Mouse (Mus musculus) MEL (cell line): Measurements from ENCODE around the gene Rpain. TPM values are rescaled to one million over a fixed set of nuclear protein-coding genes. Genes with fewer than 3 reads are reported as not detected.
A peak's percentile ranks its signal among the peaks of the same experiment; 100 is the strongest.

Experiments
- DNase-seq: peaks from one replicate; pipeline ENCODE4 v3.0.0; 2011; ENCODE audit warnings: low read depth, low spot score
- H3K27ac ChIP-seq: 2 replicates; pipeline ENCODE4 v1.5.1; 2012; ENCODE audit warnings: low read depth, mild to moderate bottlenecking, control low read depth, low read length, moderate library complexity; ENCODE audit not compliant: control insufficient read depth
- H3K27me3 ChIP-seq, 2 experiments: fragments of 150-350 bp in 1 of 2; sonication (generic) in 1 of 2; 2 replicates each; pipeline ENCODE4 v1.6.1; 2012; ENCODE audit warnings: low read length in 2 of 2, mild to moderate bottlenecking in 2 of 2, improper control_type of control experiment in 1 of 2, moderate library complexity in 1 of 2; ENCODE audit not compliant: insufficient read depth in 2 of 2, control insufficient read depth in 1 of 2
- H3K36me3 ChIP-seq, 2 experiments: 2 replicates each; pipeline ENCODE4 v1.6.1; 2012 to 2014; ENCODE audit warnings: low read length in 2 of 2, improper control_type of control experiment in 1 of 2, inconsistent platforms in 1 of 2, mild to moderate bottlenecking in 1 of 2; ENCODE audit not compliant: insufficient read depth in 2 of 2, control insufficient read depth in 1 of 2
- H3K4me1 ChIP-seq, 2 experiments: fragments of 150-350 bp in 1 of 2; sonication (generic) in 1 of 2; 2 replicates each; pipeline ENCODE4 v1.6.1; 2012; ENCODE audit warnings: low read length in 2 of 2, improper control_type of control experiment in 1 of 2, mild to moderate bottlenecking in 1 of 2; ENCODE audit not compliant: insufficient read depth in 2 of 2, control insufficient read depth in 1 of 2
- H3K4me3 ChIP-seq, 2 experiments: fragments of 150-350 bp in 1 of 2; sonication (generic) in 1 of 2; 2 replicates each; pipeline ENCODE4 v1.5.1; 2012; ENCODE audit warnings: low read depth in 2 of 2, low read length in 2 of 2, mild to moderate bottlenecking in 2 of 2, moderate library complexity in 2 of 2, control low read depth in 1 of 2, improper control_type of control experiment in 1 of 2; ENCODE audit not compliant: control insufficient read depth in 1 of 2, insufficient read depth in 1 of 2
- H3K79me2 ChIP-seq: 2 replicates; pipeline ENCODE4 v1.6.1; 2012; ENCODE audit warnings: mild to moderate bottlenecking, low read length, moderate library complexity; ENCODE audit not compliant: control insufficient read depth, poor library complexity, insufficient read depth
- H3K9ac ChIP-seq: 2 replicates; pipeline ENCODE4 v1.6.1; 2012; ENCODE audit warnings: low read depth, mild to moderate bottlenecking, control low read depth, low read length, moderate library complexity; ENCODE audit not compliant: control insufficient read depth, poor library complexity, severe bottlenecking
- H3K9me3 ChIP-seq: fragments of 150-350 bp; sonication (generic); replicated peaks from 2 replicates; pipeline ENCODE4 v1.6.1; 2012; ENCODE audit warnings: mild to moderate bottlenecking, low read length, improper control_type of control experiment, moderate library complexity; ENCODE audit not compliant: insufficient read depth
- CHD2 ChIP-seq: IDR thresholded peaks from 2 replicates; pipeline ENCODE4 v1.6.1; 2011; ENCODE audit warnings: low read length, improper control_type of control experiment
- CTCF ChIP-seq, 3 experiments: IDR thresholded peaks in 2 of 3; conservative IDR thresholded peaks in 1 of 3; 2 replicates each; pipeline ENCODE4 v1.5.1; 2011 to 2012; ENCODE audit warnings: low read length in 3 of 3, low read depth in 2 of 3, mild to moderate bottlenecking in 2 of 3, improper control_type of control experiment in 1 of 3, inconsistent platforms in 1 of 3, mixed read lengths in 1 of 3, moderate library complexity in 1 of 3; ENCODE audit not compliant: control insufficient read depth in 1 of 3, insufficient read depth in 1 of 3, poor library complexity in 1 of 3, severe bottlenecking in 1 of 3
- E2F4 ChIP-seq: IDR thresholded peaks from 2 replicates; pipeline ENCODE4 v1.6.1; 2011; ENCODE audit warnings: low read depth, low read length, improper control_type of control experiment, borderline replicate concordance
- ELF1 ChIP-seq: IDR thresholded peaks from 2 replicates; pipeline ENCODE4 v1.6.1; 2014; ENCODE audit warnings: low read depth, mild to moderate bottlenecking, inconsistent platforms, low read length, improper control_type of control experiment, moderate library complexity
- EP300 ChIP-seq, 2 experiments: IDR thresholded peaks; 2 replicates each; pipeline ENCODE4 v1.6.1; 2011; ENCODE audit warnings: improper control_type of control experiment in 2 of 2, low read length in 2 of 2, low read depth in 1 of 2, mild to moderate bottlenecking in 1 of 2
- HCFC1 ChIP-seq: IDR thresholded peaks from 2 replicates; pipeline ENCODE4 v1.6.1; 2012; ENCODE audit warnings: low read depth, mild to moderate bottlenecking, inconsistent platforms, low read length, improper control_type of control experiment, moderate library complexity
- KAT2A ChIP-seq: conservative IDR thresholded peaks from 2 replicates; pipeline ENCODE4 v1.6.1; 2012; ENCODE audit warnings: low read depth, low read length, improper control_type of control experiment, inconsistent platforms
- MAZ ChIP-seq: IDR thresholded peaks from 2 replicates; pipeline ENCODE4 v1.6.1; 2012; ENCODE audit warnings: low read depth, mild to moderate bottlenecking, inconsistent platforms, low read length, improper control_type of control experiment
- MEF2A ChIP-seq: IDR thresholded peaks from 2 replicates; pipeline ENCODE4 v1.6.1; 2014; ENCODE audit warnings: low read depth, mild to moderate bottlenecking, inconsistent platforms, low read length, improper control_type of control experiment; ENCODE audit not compliant: poor library complexity, insufficient replicate concordance, severe bottlenecking; ENCODE audit errors: extremely low read depth
- MXI1 ChIP-seq: IDR thresholded peaks from 2 replicates; pipeline ENCODE4 v1.6.1; 2011; ENCODE audit warnings: mild to moderate bottlenecking, low read depth, low read length, improper control_type of control experiment
- MYB ChIP-seq: IDR thresholded peaks from 2 replicates; pipeline ENCODE4 v1.6.1; 2011; ENCODE audit warnings: mild to moderate bottlenecking, low read depth, low read length, improper control_type of control experiment
- MYC ChIP-seq: IDR thresholded peaks from 2 replicates; pipeline ENCODE4 v1.6.1; 2011; ENCODE audit warnings: low read depth, mild to moderate bottlenecking, low read length, improper control_type of control experiment, moderate library complexity
- NELFE ChIP-seq: IDR thresholded peaks from 2 replicates; pipeline ENCODE4 v1.6.1; 2011; ENCODE audit warnings: low read depth, low read length, improper control_type of control experiment
- NRF1 ChIP-seq: IDR thresholded peaks from 2 replicates; pipeline ENCODE4 v1.6.1; 2014; ENCODE audit warnings: low read depth, mild to moderate bottlenecking, inconsistent platforms, low read length, improper control_type of control experiment, moderate library complexity; ENCODE audit not compliant: poor library complexity, insufficient read depth, severe bottlenecking
- POLR2A ChIP-seq, 2 experiments: IDR thresholded peaks; 2 replicates each; pipeline ENCODE4 v1.6.1; 2011 to 2012; ENCODE audit warnings: low read length in 2 of 2, mild to moderate bottlenecking in 2 of 2, control low read depth in 1 of 2, improper control_type of control experiment in 1 of 2, low read depth in 1 of 2, moderate library complexity in 1 of 2; ENCODE audit not compliant: control insufficient read depth in 1 of 2, insufficient read depth in 1 of 2, poor library complexity in 1 of 2
- POLR2AphosphoS2 ChIP-seq: IDR thresholded peaks from 2 replicates; pipeline ENCODE4 v1.6.1; 2011; ENCODE audit warnings: low read length, improper control_type of control experiment
- RAD21 ChIP-seq: IDR thresholded peaks from 2 replicates; pipeline ENCODE4 v1.6.1; 2011; ENCODE audit warnings: mild to moderate bottlenecking, low read depth, low read length, improper control_type of control experiment
- SMC3 ChIP-seq: IDR thresholded peaks from 2 replicates; pipeline ENCODE4 v1.6.1; 2011; ENCODE audit warnings: low read depth, low read length, improper control_type of control experiment
- TBP ChIP-seq: IDR thresholded peaks from 2 replicates; pipeline ENCODE4 v1.8.0; 2011; ENCODE audit warnings: low read depth, low read length, improper control_type of control experiment
- TCF12 ChIP-seq: IDR thresholded peaks from 2 replicates; pipeline ENCODE4 v1.6.1; 2014; ENCODE audit warnings: low read depth, mild to moderate bottlenecking, inconsistent platforms, low read length, improper control_type of control experiment, moderate library complexity
- USF1 ChIP-seq: IDR thresholded peaks from 2 replicates; pipeline ENCODE4 v1.6.1; 2014; ENCODE audit warnings: low read depth, mild to moderate bottlenecking, inconsistent platforms, low read length, improper control_type of control experiment, moderate library complexity
- USF2 ChIP-seq, 2 experiments: IDR thresholded peaks; 2 replicates each; pipeline ENCODE4 v1.6.1; 2011 to 2012; ENCODE audit warnings: improper control_type of control experiment in 2 of 2, low read length in 2 of 2, borderline replicate concordance in 1 of 2, inconsistent platforms in 1 of 2, low read depth in 1 of 2, mild to moderate bottlenecking in 1 of 2; ENCODE audit not compliant: insufficient read depth in 1 of 2
- ZC3H11A ChIP-seq: IDR thresholded peaks from 2 replicates; pipeline ENCODE4 v1.6.1; 2012; ENCODE audit warnings: low read depth, mild to moderate bottlenecking, inconsistent platforms, low read length, improper control_type of control experiment
- ZKSCAN1 ChIP-seq: IDR thresholded peaks from 2 replicates; pipeline ENCODE4 v1.6.1; 2012; ENCODE audit warnings: low read depth, mild to moderate bottlenecking, inconsistent platforms, low read length, improper control_type of control experiment, moderate library complexity
- ZMIZ1 ChIP-seq: IDR thresholded peaks from 2 replicates; pipeline ENCODE4 v1.6.1; 2012; ENCODE audit warnings: low read depth, mild to moderate bottlenecking, inconsistent platforms, low read length, improper control_type of control experiment, moderate library complexity
- ZNF384 ChIP-seq: IDR thresholded peaks from 2 replicates; pipeline ENCODE4 v1.6.1; 2012; ENCODE audit warnings: low read depth, mild to moderate bottlenecking, inconsistent platforms, low read length, improper control_type of control experiment
- polyA plus RNA-seq, 2 experiments: library from polyadenylated mRNA; stranded (reverse) in 1 of 2; unstranded in 1 of 2; fragments of >175 nt in 1 of 2; fragments of >200 nt in 1 of 2; gene quantifications; 2 replicates each; pipeline versions ENCODE4 v1.2.1 to v1.2.4; 2012; ENCODE audit warnings: low replicate concordance in 2 of 2, low read depth in 1 of 2; ENCODE audit not compliant: insufficient read length in 2 of 2, insufficient read depth in 1 of 2, missing spikeins in 1 of 2
- total RNA-seq: library from RNA; depleted of rRNA; stranded (reverse); fragments of 300-350 nt; gene quantifications from 2 replicates; pipeline ENCODE4 v1.2.3, GENCODE M21; 2012

Gene Rpain
- total and polyA plus RNA-seq, 3 experiments: 60.8 to 93.5 TPM; not detected in 1

DNA sequence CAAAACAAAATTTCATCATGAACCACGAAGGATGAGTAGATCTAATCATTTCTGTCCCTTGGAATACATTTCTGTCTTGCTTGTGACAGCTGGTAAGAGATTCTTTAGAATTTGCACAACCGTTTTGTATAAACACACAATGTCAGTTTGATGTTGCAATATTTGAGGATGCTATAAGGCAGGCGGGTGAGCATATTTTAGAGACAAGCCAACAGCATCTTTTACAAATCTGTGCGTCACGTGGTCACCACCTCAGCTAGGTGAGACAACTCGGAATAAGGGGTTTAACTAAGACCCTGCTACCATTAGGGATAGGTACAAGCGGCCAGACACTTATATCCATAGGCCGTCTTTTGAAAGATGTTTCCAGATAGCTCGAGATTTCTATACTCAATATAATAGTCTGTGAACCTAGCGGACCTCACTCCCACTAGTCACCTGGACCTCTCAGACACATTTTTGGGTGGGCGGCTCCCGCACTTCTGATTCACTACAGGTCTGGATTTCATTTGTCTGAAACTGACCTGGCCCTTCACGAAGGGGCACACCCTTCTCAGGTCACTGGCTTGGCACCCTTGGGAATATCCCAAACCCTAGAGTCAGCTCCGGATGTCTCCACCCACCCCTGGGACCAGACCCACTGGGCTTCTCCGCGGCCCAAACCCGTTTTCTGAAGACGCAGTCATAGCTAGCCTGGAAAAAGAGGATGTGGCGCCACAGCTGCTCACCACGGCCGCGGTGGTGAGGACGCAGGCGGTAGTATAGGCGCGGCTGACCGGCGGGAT is 48.6 kb downstream of the Rpain start:
- Histone ChIP-seq H3K36me3 (peaks cover 9 to 29% of the 10 kb centered on the region in 2 experiments), H3K9me3 (no peaks in the 10 kb centered on the region), H3K27ac (peak overlapping the region; percentile 48), H3K4me3 (peak overlapping the region; percentile 80 to 84), H3K9ac (peak overlapping the region; percentile 86), H3K79me2 (peaks cover 58% of the 10 kb centered on the region), H3K27me3 (no peaks in the 10 kb centered on the region), H3K4me1 (peaks cover 0 to 18% of the 10 kb centered on the region in 2 experiments; a peak in 3 of 4 replicates)
- TF ChIP-seq POLR2AphosphoS2: no peak
- peak in 1 of 2 experiments; percentile 32; a peak in 1 of 4 replicates for TF ChIP-seq USF2 (IDR thresholded peaks at IDR 0.05; ENCODE audit: borderline replicate concordance in 1 of 2, insufficient read depth in 1 of 2, low read depth in 1 of 2, low read length in 2 of 2)
- peak; percentile 84 for TF ChIP-seq USF1
- peak; percentile 1; the same call in 1 of the 2 replicates for TF ChIP-seq MXI1
- TF ChIP-seq POLR2A (IDR thresholded peaks at IDR 0.05; ENCODE audit: control insufficient read depth in 1 of 2, insufficient read depth in 1 of 2, low read depth in 1 of 2, low read length in 2 of 2, poor library complexity in 1 of 2): peak in 1 of 2 experiments; percentile 77; a peak in 2 of 4 replicates
- TF ChIP-seq MYC: peak; percentile 59
- no peak for TF ChIP-seq CHD2
- DNase-seq: no peak

DNA sequence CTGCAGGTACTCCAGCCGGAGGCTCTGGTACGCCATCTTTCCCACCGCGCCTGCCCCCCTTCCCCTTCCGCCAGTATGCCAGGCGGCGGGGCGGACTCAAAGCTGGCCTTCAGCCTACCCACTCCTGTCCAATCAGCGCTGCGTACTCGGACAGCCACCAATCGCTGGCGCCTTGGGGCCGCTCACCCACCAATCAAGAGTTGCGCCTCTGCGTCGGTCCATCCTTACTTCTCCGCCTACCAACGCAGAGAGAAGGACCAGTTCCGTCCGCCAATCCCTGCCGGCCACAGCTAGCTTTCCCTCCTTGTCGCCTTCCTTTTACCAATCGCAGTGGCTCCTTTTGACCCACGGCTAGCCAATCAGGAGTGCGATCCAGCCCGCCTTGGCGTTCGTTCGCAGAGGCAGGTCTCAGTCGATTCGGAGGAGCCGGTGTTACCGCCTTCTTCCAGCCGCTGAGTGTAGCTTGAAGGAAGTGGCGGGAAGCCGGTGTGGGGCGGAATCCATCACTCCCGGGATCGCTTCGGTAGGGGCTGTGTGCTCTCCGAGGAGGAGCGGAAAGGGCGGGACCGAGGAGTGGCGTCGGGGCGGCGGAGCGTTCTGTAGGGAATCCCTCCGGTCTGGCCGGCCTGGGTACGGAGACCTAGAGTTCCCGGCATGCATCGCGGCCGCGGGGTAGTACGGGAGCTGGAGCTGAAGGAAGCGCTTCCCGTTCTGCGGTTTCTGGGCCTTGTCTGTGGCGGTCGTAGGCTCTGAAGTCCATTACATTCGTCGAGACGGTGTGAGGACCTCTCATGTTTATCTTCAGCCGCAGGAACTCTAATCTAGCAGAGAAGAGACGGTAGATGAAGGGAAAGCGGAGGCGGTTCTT is 49.4 kb downstream of the Rpain start, which contains the start of the genes Mis12 and Derl2:
Mis12 (plus strand) TSS at position 411 of the 868 bp plus-strand sequence.
Derl2 (minus strand) TSS at position 641 of the 868 bp plus-strand sequence.
- Histone ChIP-seq H3K79me2 (peaks cover 56% of the 10 kb centered on the region), H3K9ac (peak within 1 kb of the TSS; percentile 86), H3K27me3 (no peaks in the 10 kb centered on the region), H3K9me3 (no peaks in the 10 kb centered on the region), H3K36me3 (peaks cover 11 to 29% of the 10 kb centered on the region in 2 experiments), H3K4me3 (peak within 1 kb of the TSS; percentile 80 to 84), H3K27ac (peak within 1 kb of the TSS; percentile 87), H3K4me1 (peaks cover 0 to 18% of the 10 kb centered on the region in 2 experiments; a peak in 3 of 4 replicates)
- DNase-seq: peak; percentile 100
- peak; percentile 94 for TF ChIP-seq CHD2
- TF ChIP-seq NELFE: peak; percentile 81
- TF ChIP-seq MXI1: peak; percentile 65
- TF ChIP-seq MAZ: 0 out of 2 replicates have a peak, but pooled peaks have one; percentile 48
- TF ChIP-seq EP300 (IDR thresholded peaks at IDR 0.05; ENCODE audit: low read depth in 1 of 2, low read length in 2 of 2): peak in 1 of 2 experiments; percentile 56; a peak in 2 of 4 replicates
- TF ChIP-seq MEF2A: no peak
- TF ChIP-seq SMC3: no peak
- peak; percentile 64 for TF ChIP-seq NRF1
- TF ChIP-seq POLR2AphosphoS2: peak; percentile 95
- no peak for TF ChIP-seq RAD21
- TF ChIP-seq TBP: peak; percentile 67
- no peak for TF ChIP-seq CTCF (IDR thresholded peaks at IDR 0.05 in 2 of 3, conservative IDR thresholded peaks at IDR 0.05 in 1 of 3; ENCODE audit: control insufficient read depth in 1 of 3, insufficient read depth in 1 of 3, low read depth in 2 of 3, low read length in 3 of 3, poor library complexity in 1 of 3, severe bottlenecking in 1 of 3)
- peak; percentile 91 for TF ChIP-seq KAT2A
- TF ChIP-seq ZC3H11A: no peak
- peak; percentile 37; the same call in 1 of the 2 replicates for TF ChIP-seq ZMIZ1
- no peak for TF ChIP-seq ZNF384
- no peak for TF ChIP-seq ZKSCAN1
- no peak for TF ChIP-seq MYB
- peak; percentile 81 for TF ChIP-seq TCF12
- TF ChIP-seq E2F4: peak; percentile 92; the same call in 1 of the 2 replicates
- no peak for TF ChIP-seq USF1
- TF ChIP-seq HCFC1: peak; percentile 91
- TF ChIP-seq ELF1: peak; percentile 96
